Mouse (Mus musculus): ENCODE results near the gene Hdgfl2. TPM values are rescaled to one million over a fixed set of nuclear protein-coding genes. Genes with fewer than 3 reads are reported as not detected.
A peak's percentile ranks its signal among the peaks of the same experiment; 100 is the strongest.

Gene Hdgfl2
- total RNA-seq, 2 experiments from 2014 or later, result 59.9 to 62.0 TPM

DNA sequence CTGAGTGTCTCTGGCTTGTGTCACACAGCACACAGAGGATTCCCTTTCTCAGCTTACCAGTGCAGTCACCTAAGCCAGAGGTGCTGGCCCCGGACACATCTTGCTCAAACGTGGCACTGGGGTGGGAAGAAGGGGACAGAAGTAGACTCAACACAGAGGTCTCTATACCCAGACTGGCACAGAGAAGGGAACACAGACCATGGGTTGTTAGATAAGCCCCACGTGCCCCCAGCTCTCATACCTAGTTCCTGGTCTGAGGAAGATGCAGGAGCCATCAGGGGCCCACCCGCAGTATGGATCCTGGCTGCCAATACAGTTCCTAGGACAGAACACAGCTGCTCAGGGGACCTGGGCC is 45.8 kb downstream of the Hdgfl2 start:
- no peak for DNase-seq

DNA sequence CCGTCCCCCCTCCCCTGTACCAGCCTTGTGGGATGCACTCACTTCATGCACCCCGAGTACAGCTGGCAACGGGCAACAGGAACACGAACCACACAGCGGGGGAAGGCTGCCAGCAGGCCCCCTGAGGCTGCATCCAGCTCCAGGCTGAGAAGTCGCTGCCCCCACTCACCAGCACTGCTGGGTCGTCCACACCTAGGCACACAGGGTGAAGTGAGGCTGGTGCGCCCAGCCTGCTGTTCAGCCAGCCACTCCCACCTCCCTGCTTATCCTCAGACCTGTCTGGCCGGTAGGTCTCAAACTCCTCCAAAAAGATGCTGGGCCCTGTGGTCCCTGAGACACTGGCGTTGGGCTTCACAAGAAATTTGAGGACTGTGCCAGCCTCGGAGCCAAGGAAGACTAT is 46.7 kb downstream of the Hdgfl2 start:
- DNase-seq, result no peak

DNA sequence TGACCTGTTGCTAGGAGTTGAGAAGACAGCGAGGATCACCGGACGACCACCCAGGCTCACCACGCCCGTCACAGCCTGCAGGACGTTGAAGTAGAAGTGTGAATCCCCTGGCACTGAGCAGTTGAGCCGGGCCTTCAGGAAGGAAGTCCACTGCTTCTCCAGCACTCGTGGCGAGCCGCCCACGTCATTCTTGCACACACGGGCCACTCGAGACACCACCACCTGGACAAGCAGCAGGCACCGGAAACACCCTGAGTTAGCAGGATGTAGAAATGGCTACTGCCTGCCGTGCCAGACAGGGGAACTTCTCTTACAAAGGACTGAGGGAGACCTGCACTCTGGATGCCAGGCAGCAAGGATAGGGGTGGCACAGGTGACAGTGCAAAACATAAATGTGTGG is 48.8 kb downstream of the Hdgfl2 start:
- no peak for DNase-seq

DNA sequence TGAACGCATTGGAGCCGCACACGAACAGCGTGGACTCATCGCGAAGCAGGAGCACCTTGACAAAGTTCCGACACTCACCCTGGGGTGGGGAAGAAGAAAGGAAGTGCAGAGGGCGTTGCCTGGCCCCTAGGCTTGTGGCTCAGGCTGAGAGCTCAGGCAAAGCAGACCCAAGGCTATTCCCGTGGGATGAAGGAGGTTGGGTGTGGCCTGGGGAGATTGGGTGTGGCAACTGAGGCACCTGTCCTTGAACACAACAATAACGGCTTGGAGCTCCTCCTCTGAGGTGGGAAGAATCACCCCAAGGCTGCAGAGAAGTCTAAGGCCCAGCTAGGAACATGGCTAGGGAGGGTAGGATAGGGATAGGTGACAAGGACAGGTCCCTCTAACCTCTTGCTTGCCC is 51.7 kb downstream of the Hdgfl2 start:
- DNase-seq, result no peak

DNA sequence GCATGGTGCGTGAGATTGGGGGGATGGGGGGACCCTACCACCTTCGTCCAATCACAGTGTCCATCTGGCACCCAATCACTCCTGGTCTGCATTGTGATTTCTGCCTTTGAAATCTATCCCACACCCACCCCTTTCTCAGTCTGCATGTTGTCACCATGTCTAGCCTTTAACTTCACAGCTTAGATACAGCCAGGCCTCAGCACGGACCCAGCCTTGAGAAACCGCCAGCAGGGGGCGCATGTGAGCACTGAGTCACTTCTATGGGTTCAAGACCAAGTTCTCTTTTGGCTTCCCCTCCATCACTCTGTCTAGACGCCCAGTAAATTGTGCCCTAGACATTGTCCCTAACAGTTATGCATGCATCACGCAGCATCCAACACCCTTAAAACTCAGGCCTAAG is 52.4 kb downstream of the Hdgfl2 start:
- peak; percentile 79 to 85 for DNase-seq

DNA sequence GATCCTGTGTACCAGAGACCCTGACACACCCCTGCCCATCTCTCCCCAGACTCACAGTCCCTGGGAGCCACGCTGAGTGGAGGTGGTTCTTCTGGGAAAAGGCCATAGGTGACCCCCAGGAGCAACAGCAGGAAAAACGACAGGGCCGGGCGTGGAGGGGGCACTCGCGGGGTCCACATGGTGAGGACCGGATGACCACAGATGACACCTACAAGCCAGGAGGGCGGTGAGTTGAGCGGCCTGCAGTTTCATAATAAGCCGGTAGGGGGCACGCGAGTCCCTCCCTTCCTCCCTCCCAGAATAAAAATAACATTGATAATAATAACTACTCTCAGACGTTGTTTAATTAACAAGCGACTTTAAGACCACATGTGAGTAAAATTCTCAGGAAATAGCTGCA is 53.2 kb downstream of the Hdgfl2 start:
- DNase-seq, result peak; percentile 62 to 73

DNA sequence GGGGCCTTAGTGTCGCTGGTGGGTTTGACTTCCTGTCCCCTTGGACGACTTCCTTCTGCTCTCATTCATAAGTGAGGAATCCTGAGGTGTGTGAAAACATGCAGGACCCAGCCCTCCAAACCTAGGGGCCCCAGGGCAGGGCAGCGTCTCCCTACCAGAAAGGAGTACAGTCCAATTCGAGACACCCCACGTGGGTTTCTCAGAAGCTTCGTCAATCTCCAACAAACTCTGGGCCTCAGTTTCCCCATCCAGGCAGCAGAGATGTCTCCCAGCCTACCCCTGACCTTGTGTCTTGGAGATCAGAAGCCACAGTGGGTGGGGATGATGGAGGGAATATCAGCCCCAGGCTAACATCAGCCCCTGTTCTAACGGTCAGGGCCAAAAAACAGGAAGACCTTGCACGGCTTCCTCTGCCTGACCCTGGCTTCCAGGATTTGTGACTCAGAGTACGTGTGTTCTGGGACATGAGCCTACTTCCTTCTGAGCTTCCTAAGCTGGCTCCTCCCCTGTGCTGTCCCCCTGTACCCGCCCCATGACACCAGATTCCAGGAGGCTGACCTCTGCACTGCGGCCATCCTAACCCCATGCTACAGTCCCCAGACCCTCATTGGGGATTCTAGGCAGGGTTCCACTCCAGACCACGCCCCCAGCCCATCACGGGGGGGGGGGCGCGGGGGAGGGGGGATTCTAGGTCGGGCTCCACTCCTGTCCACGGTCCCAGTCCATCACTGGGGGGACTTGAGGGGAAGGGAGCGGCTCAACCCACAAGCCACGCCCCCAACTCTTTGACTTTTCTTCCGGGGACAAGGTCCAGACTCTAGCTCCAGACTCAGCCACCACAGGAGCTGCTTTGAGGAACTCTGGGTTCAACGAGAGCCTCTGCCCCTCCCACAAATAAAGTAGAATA is 54.3 kb downstream of the Hdgfl2 start:
- DNase-seq, result peak; percentile 68 to 76

DNA sequence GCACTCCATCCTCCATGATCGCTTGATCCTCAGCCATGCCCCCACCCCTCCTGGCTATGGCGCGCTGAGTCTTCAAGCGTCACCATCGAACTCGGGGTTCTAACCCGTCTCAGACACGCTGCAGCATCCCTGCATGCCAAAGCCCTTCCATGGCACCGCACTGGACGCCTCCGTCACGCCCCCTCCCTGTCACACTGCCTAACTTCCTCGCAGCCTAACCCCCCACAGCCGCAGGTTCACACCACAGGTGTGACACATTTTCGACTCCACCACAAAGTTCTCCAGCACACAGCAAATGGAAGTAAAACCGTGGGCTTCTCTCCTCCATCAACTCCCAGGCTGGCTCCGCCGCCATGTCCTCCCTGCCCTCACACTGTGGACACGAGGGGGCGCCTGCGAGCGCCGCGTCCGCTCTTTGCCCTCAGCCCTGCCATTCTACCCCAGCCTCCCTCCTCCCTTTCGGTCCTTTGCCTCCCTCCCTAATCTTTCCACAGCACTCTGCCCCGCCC is 55.1 kb downstream of the Hdgfl2 start:
- peak; percentile 78 to 88 for DNase-seq

DNA sequence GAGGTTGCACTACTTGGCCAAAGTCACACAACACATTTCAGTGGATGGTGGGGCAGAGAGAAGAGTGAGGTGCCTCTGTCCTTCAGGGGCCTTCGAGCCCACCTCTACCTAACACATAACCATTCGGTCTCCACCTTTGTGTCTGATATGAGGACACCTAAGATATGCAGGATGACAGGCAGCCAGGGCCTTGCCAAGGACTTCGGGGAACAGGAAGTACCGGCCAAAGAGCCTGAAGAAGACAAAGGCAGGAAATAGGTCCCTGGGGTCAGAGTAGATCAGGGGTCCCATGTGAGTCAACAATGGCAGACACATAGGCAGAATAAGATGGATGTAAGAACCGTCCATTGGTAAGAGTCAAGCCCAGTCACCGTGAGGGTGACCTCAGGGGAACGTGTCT is 57.1 kb downstream of the Hdgfl2 start:
- no peak for DNase-seq

DNA sequence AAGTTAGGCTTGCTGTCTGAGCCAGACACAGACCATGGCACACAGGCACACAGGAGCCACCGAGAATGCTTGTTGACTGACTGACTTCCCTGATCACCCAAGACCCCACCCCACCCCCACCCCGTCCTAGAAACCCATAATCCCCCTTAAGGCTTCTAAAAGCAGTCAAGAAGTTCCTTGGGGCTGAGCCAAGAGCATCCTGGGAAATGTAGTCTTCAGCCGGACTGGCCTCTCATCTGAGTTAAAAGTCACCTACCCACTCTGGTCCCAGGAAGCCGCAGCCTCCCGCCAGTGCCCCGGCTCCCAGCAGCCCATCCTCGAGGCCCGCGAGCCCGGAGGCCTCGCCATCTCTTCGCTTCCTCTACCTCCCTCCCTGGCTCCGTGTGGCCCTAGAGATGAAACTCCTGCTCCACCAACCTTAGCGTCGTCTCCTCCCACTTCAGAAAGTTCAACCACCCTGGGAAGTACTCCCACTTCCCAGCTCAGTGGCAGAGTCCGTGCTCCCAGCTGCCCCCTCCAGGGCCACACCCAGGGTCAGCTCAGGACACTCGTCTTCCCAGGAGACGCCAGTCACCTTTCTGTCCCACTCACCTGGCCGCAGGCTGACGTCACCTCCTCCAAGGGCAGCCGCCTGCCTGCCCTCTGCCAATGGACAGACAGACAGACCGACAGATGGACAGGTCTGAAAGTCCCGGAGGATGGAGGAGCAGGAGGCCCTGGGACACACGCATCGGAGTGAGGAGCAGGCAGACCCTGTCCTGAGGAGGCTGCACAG is 58.6 kb downstream of the Hdgfl2 start:
- no peak for DNase-seq

DNA sequence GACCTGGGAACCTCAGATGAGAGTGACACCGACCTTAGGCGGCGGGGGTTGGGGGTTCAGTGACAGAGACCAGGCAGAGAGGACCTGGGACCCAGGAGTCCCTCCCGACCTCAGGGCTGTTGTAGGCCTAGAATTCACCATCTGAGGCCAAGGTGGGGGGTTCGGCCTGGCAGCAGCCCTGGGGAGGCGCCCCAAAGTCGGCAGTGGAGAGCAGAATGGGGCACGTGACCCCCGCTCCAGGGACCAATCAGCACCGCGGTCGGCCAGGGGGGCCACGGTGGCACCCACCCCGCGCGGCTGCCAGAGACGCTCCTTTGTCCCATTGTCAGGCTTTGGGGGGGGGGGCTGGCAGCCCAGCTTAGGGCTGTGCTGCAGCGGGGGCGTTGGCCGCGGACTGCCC is 59.9 kb downstream of the Hdgfl2 start:
- DNase-seq, result no peak

DNA sequence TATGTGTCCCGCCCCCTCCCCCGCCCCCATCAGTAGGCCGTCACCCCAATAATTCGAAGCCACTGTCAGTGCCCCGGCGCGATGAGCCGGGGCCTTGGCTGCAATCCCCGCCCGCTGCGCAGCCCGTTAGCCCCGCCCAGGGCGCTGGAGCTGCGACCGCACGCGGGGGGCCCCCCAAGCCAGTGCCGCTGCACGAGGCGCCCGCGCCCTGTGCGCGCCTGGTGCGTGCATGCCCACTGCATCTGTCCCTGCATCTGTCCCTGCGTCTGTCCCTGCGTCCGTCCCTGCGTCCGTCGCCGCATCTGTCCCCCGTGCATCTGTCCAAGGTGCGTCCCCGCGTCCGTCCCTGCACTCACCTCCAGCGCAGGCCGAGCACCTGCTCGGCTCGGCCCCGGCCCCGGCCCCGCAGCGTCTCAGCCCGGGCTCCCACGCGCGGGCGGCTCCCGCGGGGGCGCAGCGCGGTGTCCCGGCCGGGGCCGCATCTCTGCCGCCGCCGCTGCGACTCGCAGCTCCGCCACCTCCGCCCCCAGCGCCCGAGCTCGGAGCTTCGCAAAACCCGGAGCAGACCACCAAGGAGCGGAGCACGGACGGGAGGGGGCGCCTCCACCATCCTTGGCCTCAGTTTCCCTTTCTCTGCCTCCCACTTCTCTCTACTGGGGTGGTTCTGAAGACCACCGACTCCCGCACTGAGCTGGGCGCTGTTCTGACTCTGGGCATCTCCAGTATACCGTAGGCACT is 60.6 kb downstream of the Hdgfl2 start, which contains the start of gene Sema6b:
Gene Sema6b (minus strand): TSS at position 486 of the 738 bp plus-strand sequence.
- peak; percentile 74 to 79 for DNase-seq

DNA sequence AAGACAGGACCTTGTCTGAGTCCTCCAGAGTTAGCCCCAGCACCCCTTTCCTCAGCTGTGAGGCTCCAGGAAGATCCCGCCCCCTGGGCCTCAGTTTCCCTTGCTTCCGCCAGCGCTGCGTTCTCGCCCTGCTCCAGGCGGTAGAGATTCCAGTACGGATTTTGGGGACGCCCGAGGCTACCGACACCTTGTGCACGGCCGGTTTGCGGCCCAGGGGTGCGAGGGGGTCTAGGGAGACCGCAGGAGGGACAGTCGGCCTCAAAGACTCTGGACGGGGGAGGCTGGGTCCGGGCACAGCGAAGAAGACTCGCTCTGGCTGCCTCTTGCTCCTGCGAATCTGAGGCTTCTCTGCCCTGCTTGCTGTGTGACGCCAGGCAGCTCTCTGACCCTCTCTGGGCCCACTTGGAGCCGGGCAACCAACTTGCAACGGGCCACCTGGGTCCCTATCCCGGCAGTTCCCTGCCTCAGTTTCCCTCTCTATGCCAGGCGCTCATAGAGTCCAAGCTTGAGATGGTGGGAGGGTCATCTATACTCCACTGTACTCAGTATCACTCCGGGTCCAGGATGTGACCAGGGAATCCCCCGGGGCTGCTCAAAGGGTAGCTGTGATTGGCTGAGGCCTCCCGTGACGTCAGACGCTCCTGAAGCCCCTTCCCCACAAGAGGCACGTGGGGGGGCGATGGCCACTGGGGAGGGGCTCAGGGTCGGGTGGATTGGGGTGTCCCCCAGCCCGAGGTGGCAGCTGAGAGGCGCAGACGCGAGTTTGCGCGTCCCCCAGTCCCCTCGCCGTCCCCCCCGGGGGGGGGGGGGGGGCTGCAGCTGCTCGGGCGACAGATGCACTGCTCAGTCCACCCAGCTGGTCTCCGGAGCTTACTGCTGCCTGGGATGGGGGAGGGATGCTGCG is 62.5 kb downstream of the Hdgfl2 start:
- DNase-seq, result peak in 1 of 2 experiments; percentile 57

DNA sequence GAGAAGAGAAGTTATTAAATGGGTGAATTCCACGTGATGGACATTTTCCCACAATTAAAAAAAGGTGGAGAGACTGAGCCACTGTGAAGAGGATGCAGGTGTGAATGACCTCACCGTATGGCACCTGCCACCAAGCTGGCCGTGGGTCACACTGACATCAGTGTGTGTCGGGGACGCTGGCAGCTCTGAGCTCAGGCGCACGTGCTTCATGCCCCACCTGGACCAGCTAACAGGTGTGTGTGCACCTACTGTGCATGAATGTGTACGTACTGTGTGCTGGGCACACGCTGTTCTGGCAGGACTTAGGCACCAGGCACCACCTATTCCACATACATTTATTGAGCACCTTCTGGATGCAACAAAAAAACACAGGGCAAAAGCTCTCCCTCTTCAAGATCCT is 65.1 kb downstream of the Hdgfl2 start:
- DNase-seq, result no peak

DNA sequence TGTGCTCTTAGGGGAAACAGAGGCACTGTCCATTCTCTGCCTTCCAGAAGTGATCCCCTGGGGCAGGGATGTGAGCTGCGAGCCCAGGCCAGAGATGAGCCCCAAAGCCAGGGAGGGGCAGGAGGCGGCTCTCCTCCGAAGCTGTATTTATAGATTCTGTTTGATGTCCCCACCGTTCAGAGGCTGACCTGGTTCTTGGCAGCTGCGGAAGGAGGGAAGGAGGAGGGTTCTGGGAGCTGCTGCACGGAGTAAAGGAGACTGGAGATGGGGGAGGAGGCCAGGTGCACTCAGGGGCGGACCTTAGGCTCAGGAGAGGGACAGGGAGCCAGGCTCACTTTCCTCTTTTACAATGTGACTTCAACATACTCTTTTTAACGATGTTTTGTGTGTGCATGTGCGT is 66.7 kb downstream of the Hdgfl2 start:
- DNase-seq, result no peak

DNA sequence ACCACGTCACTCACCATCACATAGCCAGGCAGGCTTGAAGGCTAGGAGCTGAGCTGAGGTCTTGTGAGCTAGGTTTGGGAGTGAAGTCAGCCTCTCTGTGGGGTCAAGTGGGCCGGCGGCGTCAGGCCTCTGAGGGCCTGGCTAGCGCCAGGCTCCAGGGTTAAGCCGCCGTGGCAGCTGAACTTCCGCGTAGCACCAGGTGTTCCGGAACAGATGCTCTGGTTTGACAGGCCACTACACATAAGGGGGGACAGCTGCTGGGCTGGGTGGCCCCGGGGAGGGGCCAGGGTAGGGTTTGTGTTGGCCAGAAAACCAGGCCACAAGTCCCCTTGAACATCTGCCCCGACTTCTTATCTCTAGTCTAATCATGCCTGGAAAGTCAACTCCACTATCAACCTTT is 68.0 kb downstream of the Hdgfl2 start:
- no peak for DNase-seq

DNA sequence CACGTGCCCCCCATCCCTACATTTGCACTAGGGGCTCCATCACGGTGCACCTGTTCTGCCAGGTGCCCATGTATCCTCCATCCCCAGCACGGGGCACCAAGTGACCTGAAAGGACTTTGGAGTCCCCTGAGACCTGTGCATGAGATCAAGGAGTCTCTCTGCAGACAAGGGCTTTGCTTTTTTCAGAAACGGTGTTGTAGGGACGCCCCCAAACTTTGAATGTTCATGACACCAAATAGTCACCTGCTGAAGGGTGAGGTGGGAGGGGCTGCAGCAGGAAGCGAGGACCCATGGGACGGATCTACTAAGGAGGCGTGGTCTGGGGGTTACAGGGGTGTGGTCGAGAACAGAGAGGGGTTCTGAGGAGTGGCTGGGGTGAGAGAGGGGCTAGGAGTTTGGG is 68.8 kb downstream of the Hdgfl2 start:
- DNase-seq, result no peak

DNA sequence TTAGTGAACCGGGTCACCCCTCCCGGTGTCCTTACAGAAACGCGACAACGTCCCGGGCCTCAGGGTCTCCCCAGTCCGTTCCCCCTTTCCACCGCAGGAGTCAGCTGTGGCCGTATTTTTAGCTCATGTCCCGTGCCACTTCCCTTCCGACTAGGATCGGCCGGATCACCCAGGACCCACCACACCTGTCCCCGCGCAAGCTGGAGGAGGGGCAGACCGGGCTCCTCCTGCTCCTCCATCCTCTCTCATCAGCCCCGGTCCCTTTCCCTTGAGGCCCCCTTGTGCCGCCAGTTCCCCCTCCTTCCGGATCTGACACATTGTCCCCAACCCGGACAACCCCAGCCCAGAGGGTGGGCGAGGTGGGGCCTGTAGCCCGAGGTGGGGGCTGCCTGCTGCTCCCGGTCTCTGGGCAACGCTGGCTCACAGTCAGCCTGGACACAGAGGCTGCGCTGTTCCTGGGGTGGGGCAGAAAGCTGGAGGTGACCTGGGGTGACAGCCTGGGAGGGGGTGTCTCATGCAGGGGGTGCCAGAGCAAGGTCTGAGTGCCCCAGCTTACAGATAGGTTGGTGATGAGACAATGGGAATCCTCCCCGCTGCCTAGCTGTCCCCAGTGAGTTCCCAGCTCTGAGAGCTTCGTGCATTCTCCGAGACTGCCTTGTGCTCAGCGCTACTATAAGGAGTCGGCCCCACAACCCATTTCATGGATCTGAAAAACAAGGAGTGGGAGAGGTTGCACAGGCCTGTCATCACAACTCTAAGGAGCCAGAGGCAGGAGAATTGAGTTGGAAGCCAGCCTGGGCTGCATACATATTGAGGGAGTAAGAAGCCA is 69.6 kb downstream of the Hdgfl2 start:
- DNase-seq, result no peak

DNA sequence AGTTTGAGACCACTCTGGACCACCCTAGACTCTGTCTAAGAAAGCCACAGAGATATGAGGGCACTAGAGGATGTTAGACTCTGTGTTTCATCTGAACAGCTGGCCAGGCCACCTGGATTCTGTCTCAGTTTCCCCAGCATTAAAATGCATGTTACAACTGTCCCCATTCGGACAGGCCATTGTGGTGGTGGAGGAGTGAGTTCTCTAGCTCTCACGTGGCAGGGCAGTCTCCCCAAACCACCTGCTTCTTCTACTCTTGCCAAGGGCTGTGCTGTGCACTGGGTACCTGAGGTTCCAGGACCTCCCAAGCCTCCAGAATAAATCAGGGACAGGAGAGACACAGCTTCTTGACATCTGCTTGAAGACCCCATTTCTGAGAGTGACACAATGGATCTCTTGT is 70.5 kb downstream of the Hdgfl2 start:
- no peak for DNase-seq

Data from adrenal gland, postnatal 36 days (tissue).